24 mouse cellular contexts compared by ENCODE assay signal in the genomic region with DNA sequence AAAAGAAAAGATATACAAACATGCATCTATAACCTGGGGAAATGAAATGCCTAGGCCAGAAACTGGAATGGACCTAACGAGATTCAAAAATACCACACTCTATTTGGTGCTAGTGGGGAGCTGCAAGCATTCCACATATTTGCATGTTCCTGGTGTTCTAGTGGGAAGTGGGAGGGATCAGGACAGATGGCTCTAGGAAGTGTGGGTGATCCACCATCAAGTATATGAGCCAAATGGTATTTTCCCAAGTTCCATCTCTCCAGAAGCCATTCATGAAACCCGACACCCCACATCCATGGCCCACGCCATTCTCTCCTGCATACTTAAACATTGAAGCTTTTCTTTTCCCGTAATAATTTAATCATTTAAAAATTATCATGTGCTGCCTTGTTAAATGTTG.
A peak's percentile ranks its signal among the peaks of the same experiment; 100 is the strongest.
DNase-seq lines count a peak whose midpoint lies in the region; ATAC-seq lines count a peak whose summit lies in the region.
"Had no signal": no experiment of that assay in that cellular context is flagged by ENCODE, and none has a peak within 500 bp of the region (broad histone marks: within the 10 kb centered on the region; RNA-seq: fewer than 3 reads in every experiment).

No protein-coding gene starts in this region.

- H3K4me3 ChIP-seq in lung, embryonic 16.5 days (ENCODE audit: low read length) = no peak overlapping the region
- H3K4me3 ChIP-seq: forebrain, embryonic 13.5 days; gastrocnemius, adult 2 months; limb, embryonic 13.5 days; lung, embryonic 15.5 days had no signal

- no peak for DNase-seq in frontal cortex, postnatal 10 days (ENCODE audit: low spot score in 2 of 2)
- no peak for DNase-seq in lung, postnatal 4 days
- DNase-seq in layer of hippocampus, adult 9-11 months = peak; percentile 84
- DNase-seq in right cerebral cortex, postnatal 36 days (ENCODE audit: low spot score in 2 of 2) = peak; percentile 71 to 85
- no peak for DNase-seq in spleen, adult 18-20 months
- DNase-seq in B cell, adult 2 months = no peak
- DNase-seq: adrenal gland, postnatal 10 days; cerebellum, adult 9-11 months; gastrocnemius, adult 2 months; heart, postnatal 10 days; kidney, adult 9 months; kidney, postnatal 36 days; thymus, postnatal 14 days had no signal

- H3K9ac ChIP-seq in lung, embryonic 16.5 days (ENCODE audit: low read length) = no peak overlapping the region
- H3K9ac ChIP-seq: forebrain, embryonic 13.5 days; hindbrain, embryonic 14.5 days; limb, embryonic 13.5 days; liver, embryonic 14.5 days; lung, embryonic 15.5 days had no signal

- no peaks in the 10 kb centered on the region for H3K27me3 ChIP-seq in lung, embryonic 16.5 days (ENCODE audit: control insufficient read depth, insufficient read depth, low read depth, low read length)
- H3K27me3 ChIP-seq: forebrain, embryonic 13.5 days; limb, embryonic 13.5 days; lung, embryonic 15.5 days; Patski had no signal

- no peaks in the 10 kb centered on the region for H3K36me3 ChIP-seq in lung, embryonic 16.5 days (ENCODE audit: control insufficient read depth, insufficient read depth, low read length)
- H3K36me3 ChIP-seq: limb, embryonic 13.5 days; lung, embryonic 15.5 days had no signal

- peak; percentile 91 for ATAC-seq in frontal cortex, adult (ENCODE audit: low TSS enrichment)
- peak; percentile 26; the same call in 1 of the 2 replicates for ATAC-seq in lung, embryonic 16.5 days (ENCODE audit: low read depth)
- ATAC-seq: CD4-positive, CD25-positive, alpha-beta regulatory T cell, adult 4 months; forebrain, embryonic 13.5 days; Patski had no signal

- H3K4me1 ChIP-seq in lung, embryonic 16.5 days (replicated peaks; ENCODE audit: control insufficient read depth, insufficient read depth, low read length) = no peaks in the 10 kb centered on the region
- H3K4me1 ChIP-seq: forebrain, embryonic 13.5 days; limb, embryonic 13.5 days; lung, embryonic 15.5 days had no signal

- no peak overlapping the region for H3K27ac ChIP-seq in lung, embryonic 16.5 days (ENCODE audit: low read length)
- H3K27ac ChIP-seq: forebrain, embryonic 13.5 days; gastrocnemius, adult 2 months; hindbrain, embryonic 14.5 days; limb, embryonic 13.5 days; liver, embryonic 14.5 days; lung, embryonic 15.5 days had no signal

- H3K9me3 ChIP-seq in lung, embryonic 16.5 days (ENCODE audit: control insufficient read depth, low read length) = no peaks in the 10 kb centered on the region
- H3K9me3 ChIP-seq: forebrain, embryonic 13.5 days; limb, embryonic 13.5 days; lung, embryonic 15.5 days had no signal

- 53% methylated on average over 4 of the region's 4 CpGs for WGBS in lung, embryonic 16.5 days

- no peak overlapping the region for H3K4me2 ChIP-seq in lung, embryonic 16.5 days (ENCODE audit: low read depth, low read length)
- H3K4me2 ChIP-seq: forebrain, embryonic 13.5 days; heart, embryonic 11.5 days; hindbrain, embryonic 14.5 days; limb, embryonic 13.5 days; lung, embryonic 15.5 days; midbrain, embryonic 11.5 days had no signal

Comparison
In these comparisons a context has a peak if more than half of its experiments do, and no peak if none do; other contexts are left out.
1. DNase-seq: peak in layer of hippocampus, adult 9-11 months (single experiment) and right cerebral cortex, postnatal 36 days (2 of 2); none in frontal cortex, postnatal 10 days (0 of 2), lung, postnatal 4 days (0 of 2), spleen, adult 18-20 months (0 of 2) and B cell, adult 2 months (0 of 2).